Mouse (Mus musculus) ES-E14 (cell line): ENCODE measurements around the gene Myo1f.

Source experiments
- CHD2 ChIP-seq: IDR thresholded peaks from 2 replicates; pipeline ENCODE4 v1.6.1; 2014; ENCODE audit warnings: mild to moderate bottlenecking, low read depth, low read length, inconsistent platforms
- HCFC1 ChIP-seq: IDR thresholded peaks from 2 replicates; pipeline ENCODE4 v1.6.1; 2012; ENCODE audit warnings: low read length, inconsistent platforms, borderline replicate concordance; ENCODE audit not compliant: insufficient read depth
- MAFK ChIP-seq: IDR thresholded peaks from 2 replicates; pipeline ENCODE4 v1.6.1; 2014; ENCODE audit warnings: mild to moderate bottlenecking, low read depth, low read length, inconsistent platforms; ENCODE audit not compliant: insufficient read depth
- ZC3H11A ChIP-seq: IDR thresholded peaks from 2 replicates; pipeline ENCODE4 v1.6.1; 2012; ENCODE audit warnings: low read depth, mild to moderate bottlenecking, inconsistent platforms, low read length, borderline replicate concordance
- ZNF384 ChIP-seq: IDR thresholded peaks from 2 replicates; pipeline ENCODE4 v1.6.1; 2012; ENCODE audit warnings: low read depth, low read length, inconsistent platforms

DNA sequence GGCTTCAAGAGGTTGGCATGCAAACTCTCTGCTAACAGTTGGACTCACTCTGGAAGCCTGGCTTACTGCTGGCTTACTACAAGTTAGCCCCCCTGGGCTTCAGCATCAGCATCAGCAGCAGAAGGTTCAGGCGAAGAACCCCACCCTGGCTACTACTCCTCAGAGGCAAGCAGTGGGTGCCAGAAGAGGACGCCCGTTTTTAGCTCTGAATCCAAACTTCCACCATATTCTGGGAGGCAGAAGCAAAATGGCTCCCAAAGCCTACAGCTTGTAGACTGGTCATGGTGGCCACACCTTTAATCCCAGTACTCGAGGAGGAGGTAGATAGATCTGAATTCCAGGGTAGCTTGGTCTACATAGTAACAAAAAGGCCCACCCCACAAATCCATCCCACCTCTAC, 88.6 kb downstream of the Myo1f start:
- TF ChIP-seq CHD2 (no peak), ZNF384 (no peak), ZC3H11A (no peak), HCFC1 (no peak), MAFK (no peak)
